Mouse (Mus musculus): ENCODE data around the gene Ank3. TPM values are rescaled to one million over a fixed set of nuclear protein-coding genes. Genes with fewer than 3 reads are reported as not detected.
A peak's percentile ranks its signal among the peaks of the same experiment; 100 is the strongest.

Gene Ank3
- polyA plus RNA-seq, 1 experiment = 23.3 TPM

- 37% methylated on average over 2 of the region's 2 CpGs for WGBS
- Histone ChIP-seq H3K4me1 (ENCODE audit: control insufficient read depth, insufficient read depth, low read length) (peaks cover 8% of the 10 kb centered on the region), H3K4me3 (replicated peaks; ENCODE audit: extremely low read depth, low read depth, low read length) (no peak overlapping the region)
- DNase-seq = peak; percentile 17
- TF ChIP-seq POLR2A (IDR thresholded peaks at IDR 0.05; ENCODE audit: borderline replicate concordance, extremely low read depth, low read depth, low read length) = no peak
- TF ChIP-seq CTCF (IDR thresholded peaks at IDR 0.05; ENCODE audit: insufficient read depth, low read length) = no peak
Measured at GRCm38 (mm10) chr10:69828770-69829169, 430.2 kb downstream of the Ank3 start.

GRCm38 (mm10) chr10:69829236-69829635 is 430.7 kb downstream of the Ank3 start:
- Histone ChIP-seq H3K4me3 (replicated peaks; ENCODE audit: extremely low read depth, low read depth, low read length) (no peak overlapping the region), H3K4me1 (ENCODE audit: control insufficient read depth, insufficient read depth, low read length) (peaks cover 8% of the 10 kb centered on the region)
- WGBS = 69% methylated on average over 3 of the region's 3 CpGs
- DNase-seq = peak; percentile 25
- TF ChIP-seq CTCF (IDR thresholded peaks at IDR 0.05; ENCODE audit: insufficient read depth, low read length) = no peak
- no peak for TF ChIP-seq POLR2A (IDR thresholded peaks at IDR 0.05; ENCODE audit: borderline replicate concordance, extremely low read depth, low read depth, low read length)

GRCm38 (mm10) chr10:69831568-69831967 is 433.0 kb downstream of the Ank3 start:
- Histone ChIP-seq H3K4me3 (replicated peaks; ENCODE audit: extremely low read depth, low read depth, low read length) (no peak overlapping the region), H3K4me1 (ENCODE audit: control insufficient read depth, insufficient read depth, low read length) (peaks cover 10% of the 10 kb centered on the region)
- no peak for TF ChIP-seq POLR2A (IDR thresholded peaks at IDR 0.05; ENCODE audit: borderline replicate concordance, extremely low read depth, low read depth, low read length)
- 67% methylated on average over 7 of the region's 7 CpGs for WGBS
- DNase-seq = no peak

GRCm38 (mm10) chr10:69832241-69832640 is 433.7 kb downstream of the Ank3 start:
- no peak for DNase-seq

GRCm38 (mm10) chr10:69832822-69833221 is 434.2 kb downstream of the Ank3 start:
- no peak overlapping the region for H3K4me3 ChIP-seq (replicated peaks; ENCODE audit: extremely low read depth, low read depth, low read length)
- peaks cover 10% of the 10 kb centered on the region for H3K4me1 ChIP-seq (ENCODE audit: control insufficient read depth, insufficient read depth, low read length)
- 87% methylated on average over 7 of the region's 7 CpGs for WGBS
- no peak for DNase-seq
- TF ChIP-seq CTCF (IDR thresholded peaks at IDR 0.05; ENCODE audit: insufficient read depth, low read length) (no peak), POLR2A (IDR thresholded peaks at IDR 0.05; ENCODE audit: borderline replicate concordance, extremely low read depth, low read depth, low read length) (no peak)

More at GRCm38 (mm10) chr10:69832241-69832640, 433.7 kb downstream of the Ank3 start:
- peaks cover 10% of the 10 kb centered on the region for H3K4me1 ChIP-seq (ENCODE audit: control insufficient read depth, insufficient read depth, low read length)
- WGBS = 52% methylated on average over 4 of the region's 4 CpGs
- no peak overlapping the region for H3K4me3 ChIP-seq (replicated peaks; ENCODE audit: extremely low read depth, low read depth, low read length)
- TF ChIP-seq POLR2A (IDR thresholded peaks at IDR 0.05; ENCODE audit: borderline replicate concordance, extremely low read depth, low read depth, low read length) = no peak
- no peak for TF ChIP-seq CTCF (IDR thresholded peaks at IDR 0.05; ENCODE audit: insufficient read depth, low read length)

GRCm38 (mm10) chr10:69834700-69835099 is 436.1 kb downstream of the Ank3 start:
- TF ChIP-seq POLR2A (IDR thresholded peaks at IDR 0.05; ENCODE audit: borderline replicate concordance, extremely low read depth, low read depth, low read length) = no peak
- TF ChIP-seq CTCF (IDR thresholded peaks at IDR 0.05; ENCODE audit: insufficient read depth, low read length) = no peak
- Histone ChIP-seq H3K4me1 (ENCODE audit: control insufficient read depth, insufficient read depth, low read length) (peaks cover 6% of the 10 kb centered on the region; the same call in 1 of the 2 replicates), H3K4me3 (replicated peaks; ENCODE audit: extremely low read depth, low read depth, low read length) (no peak overlapping the region)
- WGBS = 49% methylated on average over 4 of the region's 4 CpGs
- DNase-seq = peak; percentile 55

- TF ChIP-seq POLR2A (IDR thresholded peaks at IDR 0.05; ENCODE audit: borderline replicate concordance, extremely low read depth, low read depth, low read length) = no peak
- peak; percentile 81 for TF ChIP-seq CTCF (IDR thresholded peaks at IDR 0.05; ENCODE audit: insufficient read depth, low read length)
- no peaks in the 10 kb centered on the region for H3K4me1 ChIP-seq (ENCODE audit: control insufficient read depth, insufficient read depth, low read length)
- no peak for DNase-seq
- WGBS = 34% methylated on average over 4 of the region's 4 CpGs
- no peak overlapping the region for H3K4me3 ChIP-seq (replicated peaks; ENCODE audit: extremely low read depth, low read depth, low read length)
Measured at GRCm38 (mm10) chr10:69845749-69846148, 447.2 kb downstream of the Ank3 start.

GRCm38 (mm10) chr10:69852366-69853091 is 454.0 kb downstream of the Ank3 start:
- no peak overlapping the region for H3K4me3 ChIP-seq (replicated peaks; ENCODE audit: extremely low read depth, low read depth, low read length)
- TF ChIP-seq CTCF (IDR thresholded peaks at IDR 0.05; ENCODE audit: insufficient read depth, low read length) (0 out of 2 replicates have a peak, but pooled peaks have one; percentile 34), POLR2A (IDR thresholded peaks at IDR 0.05; ENCODE audit: borderline replicate concordance, extremely low read depth, low read depth, low read length) (no peak)
- DNase-seq = no peak
- no peaks in the 10 kb centered on the region for H3K4me1 ChIP-seq (ENCODE audit: control insufficient read depth, insufficient read depth, low read length)
- WGBS = 57% methylated on average over 5 of the region's 5 CpGs

- WGBS = 89% methylated on average over 8 of the region's 8 CpGs
- TF ChIP-seq POLR2A (IDR thresholded peaks at IDR 0.05; ENCODE audit: borderline replicate concordance, extremely low read depth, low read depth, low read length) (no peak), CTCF (IDR thresholded peaks at IDR 0.05; ENCODE audit: insufficient read depth, low read length) (no peak)
- H3K4me1 ChIP-seq (ENCODE audit: control insufficient read depth, insufficient read depth, low read length) = no peaks in the 10 kb centered on the region
- H3K4me3 ChIP-seq (replicated peaks; ENCODE audit: extremely low read depth, low read depth, low read length) = no peak overlapping the region
- DNase-seq = no peak
Measured at GRCm38 (mm10) chr10:69854587-69855185, 456.1 kb downstream of the Ank3 start.

- TF ChIP-seq CTCF (IDR thresholded peaks at IDR 0.05; ENCODE audit: insufficient read depth, low read length) = no peak
- TF ChIP-seq POLR2A (IDR thresholded peaks at IDR 0.05; ENCODE audit: borderline replicate concordance, extremely low read depth, low read depth, low read length) = no peak
- DNase-seq = no peak
- 73% methylated on average over 9 of the region's 9 CpGs for WGBS
- Histone ChIP-seq H3K4me1 (ENCODE audit: control insufficient read depth, insufficient read depth, low read length) (no peaks in the 10 kb centered on the region), H3K4me3 (replicated peaks; ENCODE audit: extremely low read depth, low read depth, low read length) (no peak overlapping the region)
Measured at GRCm38 (mm10) chr10:69858011-69858410, 459.4 kb downstream of the Ank3 start.

All from lung, adult 2 months (tissue).